Mouse (Mus musculus) G1E-ER4 (cell line): ENCODE measurements at regions not wholly inside any gene's neighbourhood (a gene's known extent, or its start where the extent isn't known, plus 50 kb on each side); places are given as distances from the start of the nearest gene placed in this dataset.

Experiments used
- GATA1 ChIP-seq: IDR thresholded peaks from one replicate; pipeline ENCODE4 v1.8.0; 2012; ENCODE audit warnings: low read length, inconsistent platforms

DNA sequence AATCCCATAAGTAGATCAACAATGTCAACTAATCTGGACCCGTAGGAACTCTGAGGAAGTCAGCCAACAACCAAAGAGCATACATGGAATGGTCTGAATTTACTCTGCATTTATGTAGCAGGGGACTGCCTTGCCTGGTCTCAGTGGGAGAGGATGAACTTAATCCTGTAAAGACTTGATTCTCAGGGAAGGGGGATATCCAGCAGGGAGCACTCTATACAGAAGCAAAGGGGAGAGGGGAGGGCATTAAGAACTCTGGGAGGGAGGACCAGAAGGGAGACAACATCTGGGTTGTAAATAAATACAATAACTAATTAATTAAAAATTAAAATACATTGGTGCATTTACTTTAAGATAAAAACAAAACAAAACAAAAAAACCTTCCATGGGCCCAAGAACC is 695.4 kb upstream of the Pcdh17 start:
- no peak for TF ChIP-seq GATA1

GRCm38 (mm10) chr14:83751876-83752275 is 691.5 kb upstream of the Pcdh17 start:
- TF ChIP-seq GATA1: peak; percentile 56

GRCm38 (mm10) chr14:83752477-83752876 is 690.9 kb upstream of the Pcdh17 start:
- peak; percentile 78 for TF ChIP-seq GATA1
